Mouse (Mus musculus) limb, embryonic 12.5 days (tissue): ENCODE data around the gene Hyal3. TPM values are rescaled to one million over a fixed set of nuclear protein-coding genes. Genes with fewer than 3 reads are reported as not detected.

Experiments
- ATAC-seq: fragments of 200-750 bp; cut with Nextera tagmentation; 2 replicates; pipeline ENCODE4 v1.8.0; 2017; ENCODE audit warnings: low read depth, moderate TSS enrichment; ENCODE audit not compliant: insufficient number of reproducible peaks, insufficient read depth, low FRiP score, low TSS enrichment
- H3K27ac ChIP-seq: fragments of 300-500 bp; sonication (generic); 2 replicates; pipeline ENCODE4 v1.5.1; 2016; ENCODE audit warnings: mild to moderate bottlenecking, moderate library complexity
- H3K27me3 ChIP-seq: fragments of 300-500 bp; sonication (generic); 2 replicates; pipeline ENCODE4 v1.6.1; 2016; ENCODE audit warnings: mild to moderate bottlenecking, moderate library complexity
- H3K36me3 ChIP-seq: fragments of 300-500 bp; sonication (generic); 2 replicates; pipeline ENCODE4 v1.6.1; 2016; ENCODE audit warnings: mild to moderate bottlenecking, moderate library complexity
- H3K4me1 ChIP-seq: fragments of 300-500 bp; sonication (generic); replicated peaks from 2 replicates; pipeline ENCODE4 v1.6.1; 2016
- H3K4me2 ChIP-seq: fragments of 300-500 bp; sonication (generic); 2 replicates; pipeline ENCODE4 v1.6.1; 2016; ENCODE audit warnings: mild to moderate bottlenecking, moderate library complexity
- H3K4me3 ChIP-seq: fragments of 300-500 bp; sonication (generic); replicated peaks from 2 replicates; pipeline ENCODE4 v1.5.1; 2016; ENCODE audit warnings: mild to moderate bottlenecking
- H3K9ac ChIP-seq: fragments of 300-500 bp; sonication (generic); replicated peaks from 2 replicates; pipeline ENCODE4 v1.6.1; 2016; ENCODE audit warnings: mild to moderate bottlenecking, moderate library complexity
- H3K9me3 ChIP-seq: fragments of 300-500 bp; sonication (generic); 2 replicates; pipeline ENCODE4 v1.6.1; 2016; ENCODE audit warnings: mild to moderate bottlenecking, moderate library complexity
- WGBS: fragments of 180-500 bp; shearing (Covaris S2); methylation state at CpG from one replicate; pipeline ENCODE4 v1.1.7; 2016; 5-methylcytosine and 5-hydroxymethylcytosine counted together
- polyA plus RNA-seq: library from polyadenylated mRNA; unstranded; fragments of >200 nt; fragmentation: Nextera tagmentation; extraction: Ambion mirVana; gene quantifications from 2 replicates; pipeline ENCODE4 v1.2.1, GENCODE M21; 2016

The Hyal3 gene
- polyA plus RNA-seq, 1 experiment from 2014 or later = 1.4 TPM

GRCm38 (mm10) chr9:107601275-107601674 lies 20.7 kb downstream of the Hyal3 start:
- H3K4me2 ChIP-seq = no peak overlapping the region

GRCm38 (mm10) chr9:107602068-107602648 lies 21.5 kb downstream of the Hyal3 start:
- Histone ChIP-seq H3K4me2 (no peak overlapping the region), H3K36me3 (peaks cover 4% of the 10 kb centered on the region; the same call in 1 of the 2 replicates), H3K4me3 (no peak overlapping the region), H3K9ac (0 out of 2 replicates have a peak overlapping the region, but pooled peaks have one; percentile 5), H3K9me3 (no peaks in the 10 kb centered on the region), H3K27me3 (peaks cover 8% of the 10 kb centered on the region), H3K27ac (0 out of 2 replicates have a peak overlapping the region, but pooled peaks have one; percentile 5), H3K4me1 (peaks cover 49% of the 10 kb centered on the region)
- 11% methylated on average over 10 of the region's 10 CpGs for WGBS
- no peak for ATAC-seq

More at GRCm38 (mm10) chr9:107601275-107601674, 20.7 kb downstream of the Hyal3 start:
- H3K36me3 ChIP-seq = peaks cover 4% of the 10 kb centered on the region; the same call in 1 of the 2 replicates
- no peaks in the 10 kb centered on the region for H3K9me3 ChIP-seq
- ATAC-seq = no peak
- WGBS = 82% methylated on average over 11 of the region's 11 CpGs
- peaks cover 40% of the 10 kb centered on the region for H3K4me1 ChIP-seq
- H3K27ac ChIP-seq = no peak overlapping the region
- H3K4me3 ChIP-seq = no peak overlapping the region
- peaks cover 8% of the 10 kb centered on the region for H3K27me3 ChIP-seq
- H3K9ac ChIP-seq = no peak overlapping the region

- 79% methylated on average over 6 of the region's 6 CpGs for WGBS
- peaks cover 4% of the 10 kb centered on the region; the same call in 1 of the 2 replicates for H3K36me3 ChIP-seq
- no peak for ATAC-seq
- peaks cover 60% of the 10 kb centered on the region for H3K4me1 ChIP-seq
- no peaks in the 10 kb centered on the region for H3K9me3 ChIP-seq
- no peak overlapping the region for H3K27ac ChIP-seq
- peaks cover 8% of the 10 kb centered on the region for H3K27me3 ChIP-seq
- no peak overlapping the region for H3K4me2 ChIP-seq
- H3K4me3 ChIP-seq = no peak overlapping the region
- H3K9ac ChIP-seq = no peak overlapping the region
Observed at GRCm38 (mm10) chr9:107603251-107603650, 22.6 kb downstream of the Hyal3 start.

GRCm38 (mm10) chr9:107605041-107605661 lies 24.5 kb downstream of the Hyal3 start:
- peak overlapping the region; percentile 45 for H3K4me2 ChIP-seq
- 38% methylated on average over 23 of the region's 23 CpGs for WGBS
- H3K9ac ChIP-seq = peak overlapping the region; percentile 34
- H3K4me3 ChIP-seq = peak overlapping the region; percentile 20
- no peaks in the 10 kb centered on the region for H3K9me3 ChIP-seq
- no peaks in the 10 kb centered on the region for H3K36me3 ChIP-seq
- H3K27ac ChIP-seq = peak overlapping the region; percentile 74
- no peak for ATAC-seq
- H3K4me1 ChIP-seq = peaks cover 79% of the 10 kb centered on the region
- no peaks in the 10 kb centered on the region; the same call in 1 of the 2 replicates for H3K27me3 ChIP-seq

- H3K27me3 ChIP-seq = no peaks in the 10 kb centered on the region
- H3K4me2 ChIP-seq = peak overlapping the region; percentile 56
- H3K9me3 ChIP-seq = no peaks in the 10 kb centered on the region
- WGBS = 3% methylated on average over 9 of the region's 9 CpGs
- H3K4me1 ChIP-seq = peaks cover 93% of the 10 kb centered on the region
- no peak for ATAC-seq
- H3K36me3 ChIP-seq = no peaks in the 10 kb centered on the region
- H3K27ac ChIP-seq = peak overlapping the region; percentile 74
- peak overlapping the region; percentile 28 for H3K9ac ChIP-seq
- peak overlapping the region; percentile 21 for H3K4me3 ChIP-seq
Observed at GRCm38 (mm10) chr9:107606591-107606990, 26.0 kb downstream of the Hyal3 start.

- 62% methylated on average over 2 of the region's 2 CpGs for WGBS
- Histone ChIP-seq H3K4me3 (peak overlapping the region; percentile 21), H3K4me1 (peaks cover 97% of the 10 kb centered on the region), H3K27ac (peak overlapping the region; percentile 74), H3K27me3 (no peaks in the 10 kb centered on the region), H3K4me2 (peak overlapping the region; percentile 56), H3K9ac (peak overlapping the region; percentile 28), H3K9me3 (no peaks in the 10 kb centered on the region), H3K36me3 (no peaks in the 10 kb centered on the region)
- ATAC-seq = no peak
Observed at GRCm38 (mm10) chr9:107607036-107607435, 26.4 kb downstream of the Hyal3 start.

GRCm38 (mm10) chr9:107607653-107608245 lies 27.1 kb downstream of the Hyal3 start:
- Histone ChIP-seq H3K4me2 (peak overlapping the region; percentile 56), H3K36me3 (no peaks in the 10 kb centered on the region), H3K27me3 (no peaks in the 10 kb centered on the region), H3K4me1 (peaks cover 95% of the 10 kb centered on the region), H3K4me3 (no peak overlapping the region), H3K9ac (0 out of 2 replicates have a peak overlapping the region, but pooled peaks have one; percentile 18), H3K27ac (peak overlapping the region; percentile 74), H3K9me3 (no peaks in the 10 kb centered on the region)
- no peak for ATAC-seq
- WGBS = 48% methylated on average over 9 of the region's 9 CpGs

- Histone ChIP-seq H3K4me3 (no peak within 1 kb of the TSS), H3K27ac (peak within 1 kb of the TSS; percentile 74), H3K4me1 (peaks cover 91% of the 10 kb centered on the region), H3K4me2 (peak within 1 kb of the TSS; percentile 56), H3K27me3 (no peaks in the 10 kb centered on the region), H3K9me3 (no peaks in the 10 kb centered on the region), H3K9ac (0 out of 2 replicates have a peak within 1 kb of the TSS, but pooled peaks have one; percentile 18), H3K36me3 (peaks cover 6% of the 10 kb centered on the region)
- ATAC-seq = peak; percentile 6; the same call in 1 of the 2 replicates
- WGBS = 36% methylated on average over 12 of the region's 12 CpGs
Observed at GRCm38 (mm10) chr9:107608741-107609432, 28.3 kb downstream of the Hyal3 start, which contains the start of gene Sema3b. Sema3b (minus strand) TSS chr9:107609229.

- peak overlapping the region; percentile 56; the same call in 1 of the 2 replicates for H3K4me2 ChIP-seq
Observed at GRCm38 (mm10) chr9:107609433-107609830, 28.8 kb downstream of the Hyal3 start.

GRCm38 (mm10) chr9:107611456-107612190 lies 31.0 kb downstream of the Hyal3 start:
- Histone ChIP-seq H3K27ac (peak overlapping the region; percentile 91), H3K4me3 (peak overlapping the region; percentile 39), H3K36me3 (peaks cover 33% of the 10 kb centered on the region), H3K4me2 (peak overlapping the region; percentile 70), H3K27me3 (no peaks in the 10 kb centered on the region), H3K9me3 (no peaks in the 10 kb centered on the region), H3K4me1 (peaks cover 63% of the 10 kb centered on the region), H3K9ac (peak overlapping the region; percentile 60; the same call in 1 of the 2 replicates)
- no peak; the same call in none of the 2 replicates for ATAC-seq
- WGBS = 79% methylated on average over 6 of the region's 6 CpGs

More at GRCm38 (mm10) chr9:107609433-107609830, 28.8 kb downstream of the Hyal3 start:
- Histone ChIP-seq H3K4me3 (no peak overlapping the region), H3K9ac (no peak overlapping the region), H3K27me3 (no peaks in the 10 kb centered on the region), H3K9me3 (no peaks in the 10 kb centered on the region), H3K27ac (peak overlapping the region; percentile 74), H3K4me1 (peaks cover 85% of the 10 kb centered on the region), H3K36me3 (peaks cover 11% of the 10 kb centered on the region)
- ATAC-seq = no peak
- 62% methylated on average over 4 of the region's 4 CpGs for WGBS
